Mouse (Mus musculus): ENCODE results near the gene Lmbr1.

GRCm38 (mm10) chr5:29273426-29273825 is 104.8 kb downstream of the Lmbr1 start:
- TF ChIP-seq CTCF (IDR thresholded peaks at IDR 0.05; ENCODE audit: control insufficient read depth, insufficient read depth, insufficient read length) = no peak
- TF ChIP-seq MAX (IDR thresholded peaks at IDR 0.05) = no peak
- TF ChIP-seq MYOD1 (IDR thresholded peaks at IDR 0.05; ENCODE audit: control insufficient read depth, insufficient read length, low read depth) = no peak
- TF ChIP-seq MYOG (IDR thresholded peaks at IDR 0.05; ENCODE audit: control insufficient read depth, extremely low read depth, insufficient read length) = no peak
- TF ChIP-seq FOSL1 (IDR thresholded peaks at IDR 0.05; ENCODE audit: insufficient read depth, low read length, poor library complexity, severe bottlenecking) = no peak
